Mouse (Mus musculus) thymus, postnatal 0 days (tissue): ENCODE data around the gene Bach2. TPM values are rescaled to one million over a fixed set of nuclear protein-coding genes. Genes with fewer than 3 reads are reported as not detected.

Experiments used
- DNase-seq: peaks from one replicate; pipeline ENCODE4 v3.0.0-alpha.2; 2015; ENCODE audit warnings: low spot score
- polyA plus RNA-seq: library from polyadenylated mRNA; unstranded; fragments of >200 nt; fragmentation: Nextera tagmentation; extraction: Ambion mirVana; gene quantifications from 2 replicates; pipeline ENCODE4 v1.2.1, GENCODE M21; 2015

Gene Bach2
- polyA plus RNA-seq, 1 experiment from 2014 or later, result 4.8 TPM

GRCm38 (mm10) chr4:32481366-32482055 is 242.9 kb downstream of the Bach2 start:
- DNase-seq, result no peak

GRCm38 (mm10) chr4:32482138-32482537 is 243.5 kb downstream of the Bach2 start:
- no peak for DNase-seq

- no peak for DNase-seq
Measured at GRCm38 (mm10) chr4:32482936-32483335, 244.3 kb downstream of the Bach2 start.

DNA sequence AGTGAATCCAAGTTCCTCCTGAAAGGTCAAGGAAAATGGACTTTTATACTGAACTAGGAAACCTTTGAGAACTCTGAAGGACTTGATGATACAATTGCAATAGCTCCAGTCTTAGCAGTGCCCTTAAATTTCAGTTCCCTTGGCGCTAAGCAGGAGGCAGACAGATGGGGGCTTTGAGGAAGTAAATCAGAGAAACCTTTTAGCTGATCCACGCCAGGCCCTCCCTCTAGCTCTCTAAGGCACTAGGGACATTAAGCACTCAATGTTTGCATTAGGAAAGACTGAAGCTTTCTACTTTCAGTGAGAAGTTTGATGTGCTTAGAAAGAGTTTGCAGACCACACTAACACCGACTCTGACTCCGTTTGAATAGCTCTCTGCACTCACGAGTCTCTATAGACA is 247.2 kb downstream of the Bach2 start:
- no peak for DNase-seq

DNA sequence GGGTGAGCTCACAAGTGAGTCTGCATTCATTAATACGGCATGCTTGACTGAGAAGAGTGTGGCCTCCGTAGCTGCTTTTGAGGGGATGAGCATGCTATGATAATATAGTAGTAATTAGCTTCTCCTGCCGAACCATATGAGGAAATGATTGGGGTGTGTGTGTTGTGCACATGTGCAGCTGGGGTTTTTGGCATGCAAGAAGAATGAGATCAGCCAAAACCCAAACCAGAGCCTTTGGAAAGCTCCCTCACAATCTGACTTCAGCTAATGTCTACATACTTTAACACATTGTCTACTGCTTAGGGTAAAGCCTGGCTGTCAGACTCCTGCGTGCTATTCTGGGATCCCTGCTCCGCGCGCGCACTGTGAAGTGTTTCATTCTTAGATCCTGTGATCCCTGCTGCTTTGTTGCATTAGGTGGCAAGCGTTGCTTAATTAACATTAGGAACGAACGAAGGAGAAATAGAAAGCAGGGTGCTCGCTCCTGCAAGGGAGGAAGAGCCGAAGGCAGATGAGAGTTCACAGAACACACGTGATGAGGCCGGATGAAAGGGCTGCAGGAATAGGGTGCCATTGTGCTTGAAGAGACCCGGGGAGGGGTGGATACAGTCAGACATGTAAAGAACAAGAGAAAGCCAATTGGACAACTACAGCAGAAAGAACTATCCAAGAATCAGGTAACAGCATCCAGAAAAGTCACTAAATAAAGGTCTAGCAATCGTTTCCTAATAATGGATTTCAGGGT is 248.2 kb downstream of the Bach2 start:
- no peak for DNase-seq

DNA sequence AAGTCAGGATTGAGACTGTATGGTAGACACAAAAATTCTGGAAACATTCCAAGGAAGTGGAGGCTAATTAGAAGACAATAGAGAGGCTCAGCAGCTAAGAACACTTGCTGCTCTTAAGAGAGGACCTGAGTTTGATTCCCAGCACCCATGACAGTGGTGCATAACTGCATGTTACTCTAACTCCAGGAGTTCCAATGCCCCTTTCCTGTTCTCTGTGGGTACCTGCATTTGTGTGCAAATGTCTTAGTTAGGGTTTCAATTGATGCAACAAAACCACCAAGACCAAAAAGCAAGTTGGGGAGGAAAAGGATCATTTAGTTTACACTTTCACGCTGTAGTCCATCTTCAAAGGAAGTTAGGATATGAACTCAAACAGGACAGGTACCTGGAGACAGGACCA is 250.6 kb downstream of the Bach2 start:
- no peak for DNase-seq

DNA sequence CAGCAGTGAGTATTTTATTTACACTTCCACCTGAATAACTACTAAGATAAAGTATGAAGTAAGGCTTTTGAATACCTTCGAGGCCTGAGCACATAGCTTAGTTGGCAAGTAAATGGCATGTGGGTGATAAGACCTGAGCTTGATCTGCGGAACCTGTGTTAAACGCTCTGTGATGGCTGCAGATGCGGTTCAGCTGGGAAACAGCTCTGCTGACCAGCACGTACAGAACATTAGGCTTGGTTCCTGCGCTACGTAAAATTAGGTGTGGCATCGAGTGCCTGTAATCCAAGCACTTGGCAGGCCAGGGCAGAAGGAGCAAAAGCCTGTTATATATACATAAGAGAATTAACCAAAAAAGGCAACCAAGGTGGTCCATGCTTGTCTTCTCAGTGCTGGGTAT is 252.6 kb downstream of the Bach2 start:
- no peak for DNase-seq

- DNase-seq, result no peak
Measured at GRCm38 (mm10) chr4:32492834-32493233, 254.2 kb downstream of the Bach2 start.

DNA sequence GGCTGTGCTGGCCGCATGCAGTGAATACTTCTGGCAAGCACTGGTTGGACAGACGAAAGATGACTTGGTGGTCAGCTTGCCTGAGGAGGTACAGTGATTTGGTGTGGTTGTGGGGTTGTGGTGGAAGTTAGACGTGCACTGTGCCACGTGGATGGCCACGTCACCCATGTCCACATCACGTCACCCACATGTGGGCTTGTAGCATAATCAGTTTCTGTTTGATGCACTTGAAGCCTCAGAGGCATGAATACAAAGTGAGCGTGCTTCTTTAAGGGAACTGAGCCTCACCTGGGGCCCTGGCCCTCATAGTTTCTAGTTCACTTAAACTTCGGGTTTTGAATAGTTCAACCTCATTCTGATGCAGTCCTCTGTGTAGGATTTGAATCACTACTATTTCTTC is 263.2 kb downstream of the Bach2 start:
- no peak for DNase-seq

GRCm38 (mm10) chr4:32502181-32502580 is 263.6 kb downstream of the Bach2 start:
- no peak for DNase-seq

- DNase-seq, result no peak
Measured at GRCm38 (mm10) chr4:32504236-32504635, 265.6 kb downstream of the Bach2 start.

DNA sequence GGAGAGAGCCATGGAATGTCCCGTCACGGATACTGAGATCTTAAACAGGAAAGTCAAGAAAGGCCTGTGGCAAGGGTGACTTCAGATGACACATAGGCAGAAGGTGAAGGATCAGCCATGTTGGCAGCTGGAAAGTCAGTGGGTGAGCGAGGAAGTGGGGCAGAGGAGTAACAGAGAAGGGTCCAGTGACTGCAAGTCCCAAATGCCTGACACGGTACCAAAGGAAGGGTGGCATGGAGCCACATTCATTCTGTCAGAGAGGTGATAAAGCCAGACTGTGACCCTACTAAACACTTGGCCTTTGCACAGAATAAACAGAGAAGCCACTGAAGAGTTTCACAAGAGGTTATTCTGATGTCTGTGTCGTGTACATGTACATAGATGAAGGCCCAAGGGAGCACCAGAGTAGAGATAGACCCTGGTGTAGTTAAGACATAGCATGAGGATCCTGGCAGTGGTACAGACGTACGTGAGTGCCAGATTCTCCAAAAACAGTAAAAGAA is 267.8 kb downstream of the Bach2 start:
- DNase-seq, result no peak

GRCm38 (mm10) chr4:32507041-32507440 is 268.4 kb downstream of the Bach2 start:
- no peak for DNase-seq

DNA sequence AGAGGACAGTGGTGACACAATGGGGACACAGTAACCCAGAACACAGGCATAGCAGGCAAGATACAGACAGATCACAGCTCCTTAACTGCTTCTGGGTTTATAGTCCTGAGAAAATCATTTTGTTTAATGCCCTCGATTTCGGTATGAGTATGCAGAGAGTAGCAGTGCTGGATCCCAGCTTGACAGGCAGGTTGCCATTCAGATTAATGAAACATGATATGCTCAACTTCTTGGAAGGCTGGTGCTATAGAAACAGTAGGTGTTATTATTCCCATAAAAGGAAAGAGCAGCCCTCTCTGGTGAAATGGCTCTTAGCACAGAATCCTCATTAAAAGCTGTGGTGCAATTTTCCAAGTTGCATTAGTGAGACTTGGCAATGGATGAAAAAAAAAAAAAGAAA is 270.0 kb downstream of the Bach2 start:
- DNase-seq, result no peak

DNA sequence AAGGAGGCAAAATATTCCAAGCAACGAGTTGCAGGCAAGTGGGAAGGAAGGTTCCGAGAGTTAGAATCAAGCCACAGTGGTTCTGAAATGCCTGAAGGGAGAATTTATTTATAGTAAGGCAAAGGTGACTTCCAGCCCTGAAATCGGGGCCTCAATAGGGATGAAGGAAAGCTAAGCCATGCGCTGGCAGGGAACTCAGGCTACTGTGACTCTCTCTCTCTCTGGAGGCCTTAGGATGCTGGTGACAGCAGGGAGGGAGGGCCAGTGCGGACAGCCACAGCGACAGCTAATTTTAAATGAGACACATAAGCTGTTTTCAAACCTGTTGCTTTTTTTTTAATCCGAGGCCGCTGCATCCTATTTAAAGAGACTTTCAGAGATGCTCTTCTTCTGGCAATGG is 270.4 kb downstream of the Bach2 start:
- no peak for DNase-seq

GRCm38 (mm10) chr4:32509832-32510612 is 271.4 kb downstream of the Bach2 start:
- no peak for DNase-seq

- DNase-seq, result no peak
Measured at GRCm38 (mm10) chr4:32510940-32511339, 272.3 kb downstream of the Bach2 start.

DNA sequence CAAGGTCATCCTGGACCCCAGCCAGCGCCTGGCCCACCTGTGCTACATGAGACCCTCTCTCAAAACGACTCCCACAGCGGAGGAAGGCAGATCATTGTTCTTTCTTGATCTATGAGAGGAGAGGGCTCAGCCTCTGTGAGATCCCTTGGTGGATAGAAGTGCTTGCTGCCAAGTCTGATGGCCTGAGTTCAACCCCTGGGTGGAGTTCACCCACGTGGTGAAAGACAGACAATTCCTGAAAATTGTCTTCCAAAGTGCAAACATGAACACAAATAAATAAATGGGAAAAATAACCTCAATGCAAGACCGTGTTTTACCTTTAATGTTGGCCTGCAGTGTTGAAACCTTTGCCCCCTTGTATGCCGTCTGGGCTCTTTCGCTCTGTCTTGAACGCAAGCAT is 277.5 kb downstream of the Bach2 start:
- DNase-seq, result no peak

- DNase-seq, result no peak
Measured at GRCm38 (mm10) chr4:32518842-32519578, 280.4 kb downstream of the Bach2 start.

DNA sequence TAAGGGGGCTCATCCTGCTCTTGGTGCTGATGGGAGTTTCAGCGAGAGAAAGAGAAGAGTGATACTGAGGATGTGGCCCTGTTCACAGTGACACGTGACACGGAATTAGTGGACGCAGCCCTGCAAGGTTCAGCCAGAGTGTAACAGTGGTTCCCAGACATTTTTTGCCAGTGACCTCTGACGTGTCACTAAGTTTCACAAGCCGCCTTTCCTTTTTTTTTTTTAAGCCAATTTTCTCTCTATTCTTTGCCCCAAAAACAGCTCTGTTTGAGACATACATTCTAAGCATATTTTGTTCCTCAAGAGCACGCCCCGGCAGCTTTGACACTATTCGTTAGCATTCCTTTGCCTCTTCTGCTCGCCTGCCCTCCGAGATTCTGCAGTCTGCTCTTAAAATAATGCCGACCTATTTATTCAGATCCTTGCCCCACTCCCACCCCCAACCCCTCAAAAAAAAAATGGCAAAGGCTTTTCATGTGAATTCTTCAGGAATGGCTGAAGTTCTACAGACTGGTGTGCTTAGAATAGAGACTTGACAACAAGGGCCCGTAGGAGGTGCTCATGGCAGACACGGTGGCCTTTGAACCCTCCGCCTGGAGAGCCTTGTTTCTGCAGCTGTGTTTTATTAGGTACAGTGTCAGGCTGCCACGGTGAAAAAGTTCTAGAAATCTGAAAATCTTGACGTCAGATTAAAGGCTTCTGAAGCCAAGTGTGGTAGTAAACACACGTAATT is 282.2 kb downstream of the Bach2 start:
- DNase-seq, result no peak

DNA sequence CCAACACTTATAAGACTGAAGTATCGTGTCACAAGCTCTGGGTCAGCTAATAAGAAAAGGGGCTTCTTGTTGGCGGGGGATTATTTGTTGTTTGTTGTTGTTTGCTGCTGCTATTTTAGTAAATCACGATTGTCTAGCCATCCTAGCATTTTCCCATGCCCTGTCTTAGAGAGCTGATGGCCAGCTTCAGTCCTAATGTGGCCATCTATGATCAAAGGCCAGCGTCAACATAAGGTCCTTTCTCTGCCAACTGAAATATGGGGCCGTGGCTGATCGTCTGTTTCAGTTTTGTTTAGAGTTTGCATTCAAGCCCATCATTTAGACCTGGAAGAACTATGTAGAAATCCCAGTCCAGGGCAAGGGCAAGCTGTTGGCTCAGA is 282.7 kb downstream of the Bach2 start:
- no peak for DNase-seq
